Mouse (Mus musculus) CD4-positive helper T cell, adult 2 months (primary cell): ENCODE measurements around the gene Limd2.

Source experiments
- DNase-seq: peaks from one replicate; pipeline ENCODE4 v3.0.0-alpha.2; 2012; ENCODE audit warnings: low read depth, missing footprints, low spot score

The Limd2 gene

GRCm38 (mm10) chr11:106160841-106161721 is at the start of gene Limd2, which contains the start of gene Gm10840:
TSS of gene Limd2 (minus strand) at chr11:106160860.
TSS of gene Gm10840 (plus strand) at chr11:106160850.
- DNase-seq: peak; percentile 78

GRCm38 (mm10) chr11:106202123-106202465 is 41.4 kb upstream of the Limd2 start, which contains the start of gene Strada:
TSS of gene Strada (minus strand) at chr11:106202168.
- peak; percentile 70 for DNase-seq

- DNase-seq: peak; percentile 75
Measured at GRCm38 (mm10) chr11:106201337-106202122, 40.9 kb upstream of the Limd2 start.

- peak; percentile 69 for DNase-seq
Measured at GRCm38 (mm10) chr11:106200756-106201155, 40.1 kb upstream of the Limd2 start.

- DNase-seq: peak; percentile 46
Measured at GRCm38 (mm10) chr11:106199997-106200396, 39.3 kb upstream of the Limd2 start.

- no peak for DNase-seq
Measured at GRCm38 (mm10) chr11:106198277-106198676, 37.6 kb upstream of the Limd2 start.

GRCm38 (mm10) chr11:106195341-106195740 is 34.7 kb upstream of the Limd2 start:
- no peak for DNase-seq

GRCm38 (mm10) chr11:106194891-106195290 is 34.2 kb upstream of the Limd2 start:
- no peak for DNase-seq

- no peak for DNase-seq
Measured at GRCm38 (mm10) chr11:106194155-106194541, 33.5 kb upstream of the Limd2 start.

GRCm38 (mm10) chr11:106193371-106194154 is 32.9 kb upstream of the Limd2 start:
- DNase-seq: peak; percentile 98

- peak; percentile 62 for DNase-seq
Measured at GRCm38 (mm10) chr11:106192657-106193370, 32.2 kb upstream of the Limd2 start.

GRCm38 (mm10) chr11:106192241-106192640 is 31.6 kb upstream of the Limd2 start:
- no peak for DNase-seq

GRCm38 (mm10) chr11:106191716-106192115 is 31.1 kb upstream of the Limd2 start:
- DNase-seq: no peak

GRCm38 (mm10) chr11:106187326-106187725 is 26.7 kb upstream of the Limd2 start:
- DNase-seq: no peak

- DNase-seq: no peak
Measured at GRCm38 (mm10) chr11:106180449-106180801, 19.8 kb upstream of the Limd2 start.

- no peak for DNase-seq
Measured at GRCm38 (mm10) chr11:106179711-106180448, 19.2 kb upstream of the Limd2 start.

- no peak for DNase-seq
Measured at GRCm38 (mm10) chr11:106178036-106178782, 17.5 kb upstream of the Limd2 start.

GRCm38 (mm10) chr11:106176372-106176771 is 15.7 kb upstream of the Limd2 start:
- DNase-seq: no peak

GRCm38 (mm10) chr11:106175081-106175480 is 14.4 kb upstream of the Limd2 start:
- DNase-seq: no peak

GRCm38 (mm10) chr11:106174372-106174771 is 13.7 kb upstream of the Limd2 start:
- DNase-seq: no peak
